Mouse (Mus musculus) forebrain, embryonic 13.5 days (tissue): ENCODE results near the gene Lrig3. TPM values are rescaled to one million over a fixed set of nuclear protein-coding genes. Genes with fewer than 3 reads are reported as not detected.

ENCODE experiments used
- ATAC-seq: fragments of 200-750 bp; cut with Nextera tagmentation; 2 replicates; pipeline ENCODE4 v1.8.0; 2017
- H3K27ac ChIP-seq: fragments of 300-500 bp; sonication (generic); 2 replicates; pipeline ENCODE4 v1.5.1; 2015; ENCODE audit warnings: inconsistent platforms, mild to moderate bottlenecking, moderate library complexity
- H3K27me3 ChIP-seq: fragments of 300-500 bp; sonication (generic); 2 replicates; pipeline ENCODE4 v1.6.1; 2015; ENCODE audit warnings: mild to moderate bottlenecking, inconsistent platforms
- H3K36me3 ChIP-seq: fragments of 300-500 bp; sonication (generic); 2 replicates; pipeline ENCODE4 v1.6.1; 2015; ENCODE audit warnings: mild to moderate bottlenecking, inconsistent platforms; ENCODE audit not compliant: poor library complexity, severe bottlenecking
- H3K4me1 ChIP-seq: fragments of 300-500 bp; sonication (generic); 2 replicates; pipeline ENCODE4 v1.6.1; 2015; ENCODE audit warnings: inconsistent platforms
- H3K4me2 ChIP-seq: fragments of 300-500 bp; sonication (generic); 2 replicates; pipeline ENCODE4 v1.6.1; 2015; ENCODE audit warnings: inconsistent platforms, mild to moderate bottlenecking, moderate library complexity
- H3K4me3 ChIP-seq: fragments of 300-500 bp; sonication (generic); 2 replicates; pipeline ENCODE4 v1.5.1; 2015; ENCODE audit warnings: mild to moderate bottlenecking, inconsistent platforms
- H3K9ac ChIP-seq: fragments of 300-500 bp; sonication (generic); 2 replicates; pipeline ENCODE4 v1.6.1; 2015; ENCODE audit warnings: mild to moderate bottlenecking, inconsistent platforms
- H3K9me3 ChIP-seq: fragments of 300-500 bp; sonication (generic); replicated peaks from 2 replicates; pipeline ENCODE4 v1.6.1; 2016; ENCODE audit warnings: inconsistent platforms
- WGBS: fragments of 180-500 bp; shearing (Covaris S2); methylation state at CpG from one replicate; pipeline ENCODE4 v1.1.7; 2015; 5-methylcytosine and 5-hydroxymethylcytosine counted together
- microRNA-seq: library from miRNA; unstranded; fragments of <30 nt; microRNA quantifications from one replicate; pipeline ENCODE4, GENCODE M21; 2016
- polyA plus RNA-seq: library from polyadenylated mRNA; unstranded; fragments of >200 nt; fragmentation: Nextera tagmentation; extraction: Ambion mirVana; gene quantifications from 2 replicates; pipeline ENCODE4 v1.2.1, GENCODE M21; 2015

The Lrig3 gene
- polyA plus RNA-seq, 1 experiment from 2014 or later = 2.4 TPM

DNA sequence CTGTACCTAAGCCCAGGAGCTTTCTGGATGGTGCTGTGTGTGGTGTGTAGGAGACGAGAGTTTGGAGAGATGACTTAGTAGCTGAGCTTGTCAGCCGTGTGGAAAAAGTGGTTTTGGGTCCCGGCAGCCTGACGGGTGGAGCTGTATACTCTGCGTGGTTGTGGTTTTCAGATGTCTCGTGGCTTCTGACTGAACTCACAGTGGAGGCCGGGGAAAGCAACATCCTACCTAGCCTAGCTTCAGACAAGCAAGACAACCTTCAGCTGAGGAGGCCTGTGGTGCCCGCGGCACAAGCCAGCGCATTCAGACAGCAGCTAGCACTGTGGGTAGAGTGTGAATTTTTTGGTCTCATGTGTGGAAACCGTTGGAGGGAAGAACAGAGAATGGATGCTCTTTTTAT lies 47.7 kb downstream of the Lrig3 start:
- H3K27ac ChIP-seq = no peak overlapping the region
- no peaks in the 10 kb centered on the region for H3K27me3 ChIP-seq
- H3K9ac ChIP-seq = no peak overlapping the region
- H3K36me3 ChIP-seq = peaks cover 20% of the 10 kb centered on the region
- WGBS = 87% methylated on average over 11 of the region's 11 CpGs
- no peaks in the 10 kb centered on the region for H3K9me3 ChIP-seq
- H3K4me1 ChIP-seq = no peaks in the 10 kb centered on the region
- no peak overlapping the region for H3K4me2 ChIP-seq
- H3K4me3 ChIP-seq = no peak overlapping the region
- ATAC-seq = no peak

DNA sequence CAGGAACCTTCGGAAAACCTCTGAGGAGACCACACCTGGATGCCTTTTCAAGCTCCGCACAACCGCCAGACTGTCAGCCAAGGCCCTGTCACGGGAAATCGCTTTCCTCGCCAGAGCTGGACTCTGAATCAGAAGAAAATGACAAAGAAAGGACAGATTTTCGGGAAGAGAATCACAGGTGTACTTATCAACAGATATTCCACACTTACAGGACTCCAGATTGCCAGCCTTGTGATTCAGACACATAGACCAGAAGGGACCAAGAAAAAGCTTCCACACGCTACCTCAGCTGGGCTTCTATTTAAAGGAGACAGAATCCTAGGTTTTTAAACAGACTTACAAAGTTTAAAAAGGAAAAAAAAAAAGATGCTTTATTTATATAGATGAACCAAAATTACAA lies 48.7 kb downstream of the Lrig3 start:
- no peak overlapping the region for H3K27ac ChIP-seq
- H3K9ac ChIP-seq = no peak overlapping the region
- peaks cover 13% of the 10 kb centered on the region for H3K36me3 ChIP-seq
- ATAC-seq = no peak
- H3K4me3 ChIP-seq = no peak overlapping the region
- H3K27me3 ChIP-seq = no peaks in the 10 kb centered on the region
- H3K9me3 ChIP-seq = no peaks in the 10 kb centered on the region
- no peak overlapping the region for H3K4me2 ChIP-seq
- no peaks in the 10 kb centered on the region for H3K4me1 ChIP-seq
- WGBS = 93% methylated on average over 8 of the region's 8 CpGs

DNA sequence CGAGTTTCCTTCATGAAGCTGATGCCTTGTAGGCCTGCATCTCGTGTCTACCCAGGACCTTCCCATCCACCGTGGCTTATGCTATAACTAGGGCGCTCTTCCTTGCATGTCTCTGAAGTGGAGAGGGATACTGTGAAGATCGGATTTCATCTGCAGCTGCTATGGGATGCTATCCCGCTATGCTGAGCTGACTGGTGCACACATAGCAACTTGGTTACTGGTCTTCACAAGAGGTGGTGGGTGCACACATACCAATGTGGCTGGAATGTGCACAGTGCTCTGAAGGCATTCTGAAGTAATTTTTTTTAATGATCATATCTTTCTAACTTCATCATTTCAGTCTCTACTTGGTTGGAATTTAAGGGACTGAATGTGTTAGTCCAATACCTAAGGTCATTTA lies 49.7 kb downstream of the Lrig3 start:
- no peak overlapping the region for H3K9ac ChIP-seq
- H3K9me3 ChIP-seq = no peaks in the 10 kb centered on the region
- no peak overlapping the region for H3K4me3 ChIP-seq
- ATAC-seq = no peak
- H3K4me1 ChIP-seq = no peaks in the 10 kb centered on the region
- WGBS = 95% methylated on average over 6 of the region's 6 CpGs
- H3K27ac ChIP-seq = no peak overlapping the region
- no peaks in the 10 kb centered on the region for H3K27me3 ChIP-seq
- no peak overlapping the region for H3K4me2 ChIP-seq
- H3K36me3 ChIP-seq = peaks cover 4% of the 10 kb centered on the region; the same call in 1 of the 2 replicates

DNA sequence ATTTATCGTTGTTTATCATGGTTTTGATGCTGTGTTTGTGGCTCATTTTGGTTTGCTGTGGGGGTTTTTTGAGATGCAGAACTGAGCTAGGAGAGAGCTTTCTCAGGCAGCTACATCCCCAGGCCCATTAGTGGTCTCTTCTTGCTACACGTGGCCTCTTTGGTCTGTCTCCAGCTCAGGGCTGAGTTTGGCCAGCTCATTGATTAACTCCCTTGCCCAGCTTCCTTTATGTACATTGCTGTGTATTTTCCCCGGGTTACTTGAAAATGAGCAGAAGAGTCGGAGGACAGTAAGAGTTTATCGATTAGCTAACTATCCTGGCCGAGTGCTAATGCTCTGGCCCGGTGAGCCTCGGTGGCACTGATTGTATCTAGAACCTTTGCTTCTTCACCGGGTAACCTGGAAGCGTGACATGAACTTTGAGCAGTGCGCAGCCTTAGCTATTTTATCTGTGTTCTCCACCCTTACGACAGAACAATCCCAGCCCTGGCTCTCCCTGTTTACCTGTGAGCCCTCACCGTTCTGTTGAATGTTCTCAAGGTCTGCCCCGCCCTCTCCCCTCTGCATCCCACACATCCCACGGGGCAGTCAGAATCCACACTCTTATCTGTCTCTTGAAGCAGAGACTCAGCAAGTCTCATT lies 53.5 kb downstream of the Lrig3 start:
- H3K36me3 ChIP-seq = peaks cover 4% of the 10 kb centered on the region; the same call in 1 of the 2 replicates
- H3K27ac ChIP-seq = no peak overlapping the region
- H3K4me3 ChIP-seq = no peak overlapping the region
- H3K4me1 ChIP-seq = no peaks in the 10 kb centered on the region
- WGBS = 89% methylated on average over 15 of the region's 15 CpGs
- no peak overlapping the region for H3K9ac ChIP-seq
- no peaks in the 10 kb centered on the region for H3K27me3 ChIP-seq
- no peak overlapping the region for H3K4me2 ChIP-seq
- no peak for ATAC-seq
- H3K9me3 ChIP-seq = no peaks in the 10 kb centered on the region

DNA sequence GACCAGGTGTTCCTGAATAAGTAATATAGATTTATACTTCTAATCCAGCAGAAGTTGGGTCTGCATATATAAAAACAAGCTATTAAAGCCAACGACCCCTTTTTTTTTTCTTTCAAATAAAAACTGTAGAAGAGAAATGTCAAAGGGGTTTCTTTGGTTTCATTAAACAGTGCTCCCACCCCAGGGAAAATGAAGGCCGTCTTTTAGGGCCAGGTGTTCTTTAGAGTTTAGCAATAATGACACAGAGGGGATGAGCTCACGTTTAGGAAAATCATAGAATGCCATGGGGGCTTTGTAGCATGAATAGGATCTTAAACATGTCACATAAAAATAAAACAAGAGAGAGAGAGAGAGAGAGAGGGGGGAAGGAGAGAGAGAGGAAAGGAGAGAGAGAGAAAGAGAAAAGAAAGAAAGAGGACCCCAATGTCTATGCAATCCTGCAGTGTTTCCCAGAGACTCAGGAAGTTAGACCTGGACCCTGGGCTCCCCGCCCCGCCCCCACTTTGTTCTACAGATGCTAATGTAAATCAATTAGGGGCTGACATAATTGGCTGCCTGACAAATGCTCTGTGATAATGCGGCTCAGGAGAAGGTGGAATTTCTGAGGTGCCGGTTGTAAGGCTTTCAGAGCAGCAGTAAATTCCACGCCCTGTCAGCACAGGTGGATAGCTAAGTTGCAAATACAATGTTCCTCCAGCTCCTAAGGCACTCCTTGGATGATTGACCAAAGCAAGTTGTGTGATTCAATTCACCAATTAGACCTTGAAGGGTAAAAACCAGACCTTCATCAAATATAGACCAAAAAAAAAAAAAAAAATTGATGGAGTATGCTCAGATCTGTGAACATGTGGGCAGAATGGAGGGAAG lies 62.8 kb downstream of the Lrig3 start:
- Histone ChIP-seq H3K27me3 (no peaks in the 10 kb centered on the region), H3K9ac (no peak overlapping the region), H3K4me1 (peaks cover 23% of the 10 kb centered on the region), H3K4me3 (no peak overlapping the region), H3K4me2 (peak overlapping the region; percentile 34), H3K9me3 (no peaks in the 10 kb centered on the region), H3K27ac (no peak overlapping the region), H3K36me3 (no peaks in the 10 kb centered on the region)
- 24% methylated on average over 8 of the region's 8 CpGs for WGBS
- peak; percentile 82 for ATAC-seq

DNA sequence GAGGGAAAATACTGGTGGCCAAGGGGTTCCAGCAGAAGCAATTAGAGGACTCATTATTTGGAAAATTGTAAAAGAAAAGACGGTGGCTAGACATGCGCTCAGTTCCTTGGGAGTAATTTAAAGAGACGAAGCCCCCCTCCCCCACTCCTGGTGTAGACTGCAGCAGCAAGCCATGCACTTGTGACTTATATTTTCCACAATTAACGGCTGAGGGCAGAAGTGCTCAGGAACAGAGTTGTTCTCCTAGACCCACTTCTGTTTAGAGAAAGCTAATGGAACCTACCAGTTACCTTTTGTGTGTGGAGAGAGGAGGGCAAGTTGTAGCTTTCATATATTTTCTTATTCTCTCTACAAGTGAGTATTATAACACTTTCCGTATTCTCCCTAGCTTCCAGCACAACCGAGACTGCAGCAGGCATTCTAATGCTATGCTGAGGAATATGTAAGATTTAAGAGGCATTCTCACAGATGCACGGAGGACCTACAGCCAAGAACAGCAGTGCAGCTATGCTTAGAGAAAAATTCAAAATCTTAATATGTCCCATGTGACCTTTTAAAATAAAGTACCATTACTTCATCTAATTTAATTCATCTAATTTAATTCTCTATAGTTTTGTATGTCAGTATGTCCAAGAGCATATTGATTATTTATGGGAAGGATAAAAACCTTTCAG lies 63.6 kb downstream of the Lrig3 start:
- Histone ChIP-seq H3K4me3 (no peak overlapping the region), H3K36me3 (no peaks in the 10 kb centered on the region), H3K4me2 (peak overlapping the region; percentile 34), H3K9ac (no peak overlapping the region), H3K27ac (no peak overlapping the region), H3K27me3 (no peaks in the 10 kb centered on the region), H3K4me1 (peaks cover 23% of the 10 kb centered on the region), H3K9me3 (no peaks in the 10 kb centered on the region)
- WGBS = 35% methylated on average over 7 of the region's 7 CpGs
- ATAC-seq = peak; percentile 59; the same call in 1 of the 2 replicates

DNA sequence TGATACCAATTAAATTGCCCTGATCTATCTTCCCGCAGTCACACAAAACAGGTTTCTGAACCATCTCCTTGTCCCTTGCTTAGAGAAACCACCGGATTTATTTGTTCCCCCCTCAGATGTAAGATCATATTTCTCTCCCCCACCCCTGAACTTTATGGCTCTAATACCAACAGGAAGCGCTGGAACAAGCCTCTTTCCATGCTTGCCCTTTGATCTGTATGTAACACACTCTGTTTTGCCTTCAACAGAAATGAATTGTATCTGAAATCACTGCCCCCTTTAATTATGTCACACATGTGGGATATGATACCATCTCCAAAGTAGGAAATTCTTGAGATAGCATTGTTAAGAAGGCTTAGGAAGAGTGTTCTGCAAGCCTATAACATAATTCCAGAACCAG lies 90.9 kb downstream of the Lrig3 start:
- no peaks in the 10 kb centered on the region for H3K9me3 ChIP-seq

DNA sequence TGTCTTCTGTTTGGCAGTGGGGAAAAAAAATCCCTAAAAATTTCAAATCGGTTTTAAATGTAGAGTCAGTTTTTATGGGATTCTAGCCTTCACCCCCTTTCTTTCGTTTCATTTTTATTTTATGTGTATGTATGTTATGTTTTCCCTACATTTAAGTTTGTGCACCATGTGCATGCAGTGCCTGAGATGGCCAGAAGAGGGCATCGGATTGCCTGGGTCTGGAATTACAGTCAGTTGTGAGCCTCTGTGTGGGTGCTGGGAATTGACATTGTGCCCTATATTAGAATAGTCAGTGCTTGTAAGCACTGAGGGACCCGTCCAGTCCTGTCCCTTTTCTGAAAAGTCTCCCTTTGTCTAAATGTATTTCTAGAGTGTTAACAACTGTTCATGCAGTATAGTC lies 96.8 kb downstream of the Lrig3 start:
- Histone ChIP-seq H3K4me3 (no peak overlapping the region), H3K27me3 (no peaks in the 10 kb centered on the region), H3K9me3 (peaks cover 3% of the 10 kb centered on the region; the same call in 1 of the 2 replicates), H3K9ac (no peak overlapping the region), H3K27ac (no peak overlapping the region), H3K4me1 (no peaks in the 10 kb centered on the region), H3K36me3 (no peaks in the 10 kb centered on the region), H3K4me2 (no peak overlapping the region)
- no peak for ATAC-seq
- 90% methylated on average over 4 of the region's 4 CpGs for WGBS

More for the DNA sequence above, 90.9 kb downstream of the Lrig3 start:
- 68% methylated on average over 3 of the region's 3 CpGs for WGBS
- no peaks in the 10 kb centered on the region for H3K36me3 ChIP-seq
- H3K9ac ChIP-seq = no peak overlapping the region
- H3K27me3 ChIP-seq = no peaks in the 10 kb centered on the region
- H3K4me2 ChIP-seq = no peak overlapping the region
- no peak overlapping the region for H3K4me3 ChIP-seq
- H3K4me1 ChIP-seq = peaks cover 11% of the 10 kb centered on the region; the same call in 1 of the 2 replicates
- no peak overlapping the region for H3K27ac ChIP-seq
- ATAC-seq = no peak

Small RNA genes within 50 kb of the gene (microRNA-seq; reads per million reads assigned to microRNA genes)
- gene Gm22183 = not detected
